Mouse (Mus musculus) intestine, postnatal 0 days (tissue): Measurements from ENCODE around the gene Urm1. TPM values are rescaled to one million over a fixed set of nuclear protein-coding genes. Genes with fewer than 3 reads are reported as not detected.

Source experiments
- ATAC-seq: fragments of 200-750 bp; cut with Nextera tagmentation; 2 replicates; pipeline ENCODE4 v1.8.0; 2017; ENCODE audit warnings: mild to moderate bottlenecking, moderate TSS enrichment, moderate library complexity
- H3K27ac ChIP-seq: fragments of 300-500 bp; sonication (generic); 2 replicates; pipeline ENCODE4 v1.5.1; 2014; ENCODE audit warnings: mild to moderate bottlenecking, low read depth, low read length, moderate library complexity
- H3K27me3 ChIP-seq: fragments of 300-500 bp; sonication (generic); replicated peaks from 2 replicates; pipeline ENCODE4 v1.6.1; 2014; ENCODE audit warnings: low read length, mixed read lengths; ENCODE audit not compliant: control insufficient read depth, insufficient read depth
- H3K36me3 ChIP-seq: fragments of 300-500 bp; sonication (generic); 2 replicates; pipeline ENCODE4 v1.6.1; 2014; ENCODE audit warnings: mild to moderate bottlenecking, moderate library complexity; ENCODE audit not compliant: control insufficient read depth, insufficient read depth
- H3K4me1 ChIP-seq: fragments of 300-500 bp; sonication (generic); replicated peaks from 2 replicates; pipeline ENCODE4 v1.6.1; 2014; ENCODE audit warnings: antibody characterized with exemption, low read length, mixed read lengths; ENCODE audit not compliant: control insufficient read depth, insufficient read depth
- H3K4me2 ChIP-seq: fragments of 300-500 bp; sonication (generic); replicated peaks from 2 replicates; pipeline ENCODE4 v1.6.1; 2014; ENCODE audit warnings: low read depth, mild to moderate bottlenecking, moderate library complexity
- H3K4me3 ChIP-seq: fragments of 300-500 bp; sonication (generic); 2 replicates; pipeline ENCODE4 v1.5.1; 2014; ENCODE audit warnings: low read depth, low read length
- H3K9ac ChIP-seq: fragments of 300-500 bp; sonication (generic); 2 replicates; pipeline ENCODE4 v1.6.1; 2014; ENCODE audit warnings: mild to moderate bottlenecking, low read depth, low read length
- H3K9me3 ChIP-seq: fragments of 300-500 bp; sonication (generic); 2 replicates; pipeline ENCODE4 v1.6.1; 2016; ENCODE audit warnings: mixed run types; ENCODE audit not compliant: control insufficient read depth
- CTCF ChIP-seq: sonication (generic); IDR thresholded peaks from 2 replicates; pipeline ENCODE4 v1.5.1; 2016; ENCODE audit warnings: low read depth, mild to moderate bottlenecking, control low read depth, antibody characterized with exemption, moderate library complexity
- WGBS: fragments of 180-500 bp; shearing (Covaris S2); extraction: QIAGEN DNeasy Blood & Tissue Kit; methylation state at CpG from one replicate; pipeline ENCODE4 v1.1.7; 2014; 5-methylcytosine and 5-hydroxymethylcytosine counted together
- polyA plus RNA-seq: library from polyadenylated mRNA; unstranded; fragments of >200 nt; fragmentation: Nextera tagmentation; extraction: Ambion mirVana; gene quantifications from 2 replicates; pipeline ENCODE4 v1.2.1, GENCODE M21; 2015

The Urm1 gene
- polyA plus RNA-seq, 1 experiment from 2014 or later: 24.9 TPM

GRCm38 (mm10) chr2:29849041-29849440 lies 29.2 kb downstream of the Urm1 start:
- 75% methylated on average over 8 of the region's 8 CpGs for WGBS
- TF ChIP-seq CTCF: no peak
- Histone ChIP-seq H3K27me3 (no peaks in the 10 kb centered on the region), H3K27ac (no peak overlapping the region), H3K4me1 (no peaks in the 10 kb centered on the region), H3K4me3 (no peak overlapping the region), H3K9ac (no peak overlapping the region), H3K4me2 (no peak overlapping the region), H3K9me3 (no peaks in the 10 kb centered on the region), H3K36me3 (peaks cover 9% of the 10 kb centered on the region; the same call in 1 of the 2 replicates)
- no peak for ATAC-seq

GRCm38 (mm10) chr2:29849841-29850480 lies 30.1 kb downstream of the Urm1 start:
- no peak for ATAC-seq
- Histone ChIP-seq H3K9ac (no peak overlapping the region), H3K9me3 (no peaks in the 10 kb centered on the region), H3K4me3 (no peak overlapping the region), H3K27ac (no peak overlapping the region), H3K27me3 (no peaks in the 10 kb centered on the region), H3K4me1 (no peaks in the 10 kb centered on the region), H3K4me2 (no peak overlapping the region), H3K36me3 (peaks cover 7% of the 10 kb centered on the region; the same call in 1 of the 2 replicates)
- TF ChIP-seq CTCF: peak; percentile 22; the same call in 1 of the 2 replicates
- WGBS: 47% methylated on average over 5 of the region's 5 CpGs

GRCm38 (mm10) chr2:29852957-29853485 lies 33.1 kb downstream of the Urm1 start:
- WGBS: 43% methylated on average over 4 of the region's 4 CpGs
- no peaks in the 10 kb centered on the region for H3K27me3 ChIP-seq
- no peaks in the 10 kb centered on the region for H3K9me3 ChIP-seq
- no peak overlapping the region for H3K4me2 ChIP-seq
- H3K27ac ChIP-seq: no peak overlapping the region
- H3K4me3 ChIP-seq: no peak overlapping the region
- no peak overlapping the region for H3K9ac ChIP-seq
- H3K4me1 ChIP-seq: no peaks in the 10 kb centered on the region
- ATAC-seq: no peak
- H3K36me3 ChIP-seq: no peaks in the 10 kb centered on the region
- TF ChIP-seq CTCF: no peak

- Histone ChIP-seq H3K4me2 (no peak overlapping the region), H3K27ac (no peak overlapping the region), H3K4me1 (no peaks in the 10 kb centered on the region), H3K9me3 (no peaks in the 10 kb centered on the region), H3K4me3 (no peak overlapping the region), H3K36me3 (no peaks in the 10 kb centered on the region), H3K9ac (no peak overlapping the region), H3K27me3 (no peaks in the 10 kb centered on the region)
- 46% methylated on average over 5 of the region's 5 CpGs for WGBS
- no peak for TF ChIP-seq CTCF
- ATAC-seq: no peak
Observed at GRCm38 (mm10) chr2:29853736-29854135, 33.9 kb downstream of the Urm1 start.

- Histone ChIP-seq H3K4me1 (no peaks in the 10 kb centered on the region), H3K4me3 (no peak overlapping the region), H3K27me3 (no peaks in the 10 kb centered on the region), H3K9me3 (no peaks in the 10 kb centered on the region), H3K36me3 (no peaks in the 10 kb centered on the region), H3K27ac (no peak overlapping the region), H3K9ac (no peak overlapping the region), H3K4me2 (no peak overlapping the region)
- 74% methylated on average over 10 of the region's 10 CpGs for WGBS
- no peak for TF ChIP-seq CTCF
- ATAC-seq: no peak
Observed at GRCm38 (mm10) chr2:29855585-29856210, 35.8 kb downstream of the Urm1 start.

- Histone ChIP-seq H3K4me1 (no peaks in the 10 kb centered on the region), H3K4me2 (no peak overlapping the region), H3K27ac (no peak overlapping the region), H3K4me3 (no peak overlapping the region), H3K36me3 (no peaks in the 10 kb centered on the region), H3K9ac (no peak overlapping the region), H3K9me3 (no peaks in the 10 kb centered on the region), H3K27me3 (no peaks in the 10 kb centered on the region)
- no peak for ATAC-seq
- WGBS: 36% methylated on average over 19 of the region's 19 CpGs
- TF ChIP-seq CTCF: no peak
Observed at GRCm38 (mm10) chr2:29856451-29857260, 36.8 kb downstream of the Urm1 start.
